Mouse (Mus musculus) heart, embryonic 15.5 days (tissue): Measurements from ENCODE around the gene Rem1. TPM values are rescaled to one million over a fixed set of nuclear protein-coding genes. Genes with fewer than 3 reads are reported as not detected.

Source experiments
- ATAC-seq: fragments of 200-750 bp; cut with Nextera tagmentation; replicated peaks from 2 replicates; pipeline ENCODE4 v1.8.0; 2017; ENCODE audit warnings: low read depth, moderate TSS enrichment; ENCODE audit not compliant: insufficient number of reproducible peaks, insufficient read depth, low FRiP score
- H3K27ac ChIP-seq: fragments of 300-500 bp; sonication (generic); 2 replicates; pipeline ENCODE4 v1.5.1; 2015; ENCODE audit warnings: mild to moderate bottlenecking, inconsistent platforms
- H3K27me3 ChIP-seq: fragments of 300-500 bp; sonication (generic); 2 replicates; pipeline ENCODE4 v1.6.1; 2015; ENCODE audit warnings: inconsistent platforms
- H3K36me3 ChIP-seq: fragments of 300-500 bp; sonication (generic); 2 replicates; pipeline ENCODE4 v1.6.1; 2015; ENCODE audit warnings: mild to moderate bottlenecking, inconsistent platforms
- H3K4me1 ChIP-seq: fragments of 300-500 bp; sonication (generic); replicated peaks from 2 replicates; pipeline ENCODE4 v1.6.1; 2015; ENCODE audit warnings: inconsistent platforms
- H3K4me2 ChIP-seq: fragments of 300-500 bp; sonication (generic); 2 replicates; pipeline ENCODE4 v1.6.1; 2015; ENCODE audit warnings: inconsistent platforms, mild to moderate bottlenecking, moderate library complexity
- H3K4me3 ChIP-seq: fragments of 300-500 bp; sonication (generic); 2 replicates; pipeline ENCODE4 v1.5.1; 2015; ENCODE audit warnings: mild to moderate bottlenecking, inconsistent platforms
- H3K9ac ChIP-seq: fragments of 300-500 bp; sonication (generic); 2 replicates; pipeline ENCODE4 v1.6.1; 2015; ENCODE audit warnings: mild to moderate bottlenecking, inconsistent platforms
- H3K9me3 ChIP-seq: fragments of 300-500 bp; sonication (generic); replicated peaks from 2 replicates; pipeline ENCODE4 v1.6.1; 2016; ENCODE audit warnings: inconsistent platforms
- WGBS: fragments of 180-500 bp; shearing (Covaris S2); methylation state at CpG from one replicate; pipeline ENCODE4 v1.1.7; 2015; ENCODE audit warnings: mixed read lengths; 5-methylcytosine and 5-hydroxymethylcytosine counted together
- polyA plus RNA-seq: library from polyadenylated mRNA; unstranded; fragments of >200 nt; fragmentation: Nextera tagmentation; extraction: Ambion mirVana; gene quantifications from 2 replicates; pipeline ENCODE4 v1.2.1, GENCODE M21; 2015

The Rem1 gene
- polyA plus RNA-seq, 1 experiment from 2014 or later: 12.1 TPM

- ATAC-seq: no peak
These were observed 18.0 kb upstream of the Rem1 start for GRCm38 (mm10) chr2:152608719-152609118.

DNA sequence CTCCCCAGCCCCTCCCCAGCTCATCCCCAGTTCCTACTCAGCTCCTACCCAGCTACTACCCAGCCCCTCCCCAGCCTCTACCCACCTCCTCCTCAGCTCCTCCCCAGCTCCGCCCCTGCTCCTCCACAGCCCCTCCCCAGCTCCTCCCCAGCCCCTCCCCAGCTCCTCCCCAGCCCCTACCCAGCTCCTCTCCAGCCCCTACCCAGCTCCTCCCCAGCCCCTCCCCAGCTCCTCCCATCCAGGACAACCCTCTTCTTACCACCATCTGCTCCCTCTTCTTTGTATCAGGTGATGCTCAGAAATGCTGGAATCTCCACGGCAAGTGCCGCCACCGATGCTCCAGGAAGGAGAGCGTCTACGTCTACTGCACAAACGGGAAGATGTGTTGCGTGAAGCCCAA, 14.6 kb upstream of the Rem1 start:
- no peak for ATAC-seq
- Histone ChIP-seq H3K36me3 (no peaks in the 10 kb centered on the region), H3K4me2 (no peak overlapping the region), H3K4me1 (no peaks in the 10 kb centered on the region), H3K27me3 (no peaks in the 10 kb centered on the region), H3K4me3 (no peak overlapping the region), H3K9ac (no peak overlapping the region), H3K9me3 (no peaks in the 10 kb centered on the region), H3K27ac (no peak overlapping the region)
- WGBS: 32% methylated on average over 8 of the region's 8 CpGs

More at GRCm38 (mm10) chr2:152608719-152609118, 18.0 kb upstream of the Rem1 start:
- 86% methylated on average over 1 of the region's 1 CpGs for WGBS
- H3K36me3 ChIP-seq: no peaks in the 10 kb centered on the region
- H3K27ac ChIP-seq: no peak overlapping the region
- no peak overlapping the region for H3K4me3 ChIP-seq
- no peaks in the 10 kb centered on the region for H3K4me1 ChIP-seq
- no peaks in the 10 kb centered on the region for H3K27me3 ChIP-seq
- no peak overlapping the region for H3K4me2 ChIP-seq
- no peaks in the 10 kb centered on the region for H3K9me3 ChIP-seq
- no peak overlapping the region for H3K9ac ChIP-seq

DNA sequence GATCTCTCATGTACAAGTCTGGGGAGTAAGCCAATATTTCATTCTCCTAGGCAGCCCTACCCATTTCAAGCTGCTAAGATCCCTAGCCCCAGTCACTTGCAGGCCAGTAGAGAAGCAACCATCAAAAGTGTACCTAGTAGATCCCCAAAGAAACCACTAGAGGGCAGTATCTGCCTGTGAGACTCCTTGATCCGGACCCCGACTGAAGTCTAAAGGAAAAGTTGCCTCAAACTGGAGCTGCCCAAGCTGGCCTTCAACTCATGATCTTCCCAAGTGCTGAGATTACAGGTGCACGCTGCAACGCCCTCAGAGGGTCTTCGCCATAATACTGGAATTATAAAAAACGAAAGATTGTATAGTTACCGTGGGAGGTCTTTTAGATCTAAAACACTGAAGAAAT, 11.2 kb upstream of the Rem1 start:
- ATAC-seq: peak; percentile 66; the same call in 1 of the 2 replicates
- WGBS: 7% methylated on average over 7 of the region's 7 CpGs
- Histone ChIP-seq H3K4me2 (no peak overlapping the region), H3K36me3 (no peaks in the 10 kb centered on the region), H3K27me3 (no peaks in the 10 kb centered on the region), H3K9me3 (no peaks in the 10 kb centered on the region), H3K9ac (no peak overlapping the region), H3K27ac (no peak overlapping the region), H3K4me1 (no peaks in the 10 kb centered on the region), H3K4me3 (no peak overlapping the region)

DNA sequence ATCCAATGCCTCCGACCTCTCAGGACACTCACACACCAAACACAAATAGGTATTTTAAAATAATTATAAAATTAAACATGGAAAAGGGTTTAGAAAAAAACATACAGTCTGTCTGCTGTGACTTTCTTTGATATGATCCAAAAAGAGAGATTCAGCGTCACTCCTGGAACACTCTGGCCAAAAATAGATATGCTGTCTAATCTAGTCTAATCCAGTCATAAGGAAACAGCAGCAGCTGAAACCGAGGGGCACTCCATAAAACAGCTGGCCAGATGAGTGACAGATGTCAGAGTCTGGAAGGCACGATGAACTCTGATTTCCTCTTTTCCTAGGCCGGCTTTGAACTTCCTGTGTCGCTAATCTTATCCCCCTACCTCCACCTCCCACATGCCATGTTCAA, 10.3 kb upstream of the Rem1 start:
- Histone ChIP-seq H3K27ac (no peak overlapping the region), H3K9ac (no peak overlapping the region), H3K36me3 (no peaks in the 10 kb centered on the region), H3K9me3 (no peaks in the 10 kb centered on the region), H3K27me3 (no peaks in the 10 kb centered on the region), H3K4me3 (no peak overlapping the region), H3K4me2 (no peak overlapping the region), H3K4me1 (no peaks in the 10 kb centered on the region)
- WGBS: 39% methylated on average over 6 of the region's 6 CpGs
- no peak for ATAC-seq

- Histone ChIP-seq H3K27ac (no peak overlapping the region), H3K4me3 (no peak overlapping the region), H3K9me3 (no peaks in the 10 kb centered on the region), H3K36me3 (no peaks in the 10 kb centered on the region), H3K9ac (no peak overlapping the region), H3K4me1 (no peaks in the 10 kb centered on the region), H3K27me3 (no peaks in the 10 kb centered on the region), H3K4me2 (no peak overlapping the region)
- 64% methylated on average over 5 of the region's 5 CpGs for WGBS
- ATAC-seq: no peak
These were observed 9.4 kb upstream of the Rem1 start for GRCm38 (mm10) chr2:152617374-152617773.

GRCm38 (mm10) chr2:152620367-152621134, 6.2 kb upstream of the Rem1 start:
- ATAC-seq: no peak
- 64% methylated on average over 9 of the region's 9 CpGs for WGBS

DNA sequence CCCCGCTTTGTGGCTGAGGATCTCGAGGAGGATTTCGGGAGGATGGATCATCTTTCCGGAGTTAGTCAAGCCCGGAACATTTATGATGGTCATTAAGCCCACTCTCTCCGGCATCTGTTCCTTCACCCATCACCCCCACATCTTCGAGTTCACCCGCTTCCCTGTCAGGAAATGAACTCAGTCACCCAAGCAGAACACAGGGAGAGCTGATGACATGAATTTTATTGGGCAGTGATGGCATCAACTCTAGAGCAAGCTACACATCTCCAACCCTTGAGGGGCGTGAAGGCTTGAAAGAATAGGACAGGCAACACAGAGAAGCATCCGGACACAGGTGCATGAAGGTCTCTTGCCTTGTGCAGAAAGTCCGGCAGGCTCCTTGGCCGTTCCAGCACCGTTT, 4.6 kb upstream of the Rem1 start:
- H3K9me3 ChIP-seq: no peaks in the 10 kb centered on the region
- H3K27ac ChIP-seq: no peak overlapping the region
- no peak overlapping the region for H3K4me3 ChIP-seq
- H3K27me3 ChIP-seq: peaks cover 25% of the 10 kb centered on the region
- 77% methylated on average over 13 of the region's 13 CpGs for WGBS
- no peak overlapping the region for H3K9ac ChIP-seq
- no peak for ATAC-seq
- peaks cover 9% of the 10 kb centered on the region for H3K4me1 ChIP-seq
- no peaks in the 10 kb centered on the region for H3K36me3 ChIP-seq
- no peak overlapping the region for H3K4me2 ChIP-seq

More at GRCm38 (mm10) chr2:152620367-152621134, 6.2 kb upstream of the Rem1 start:
- Histone ChIP-seq H3K27ac (no peak overlapping the region), H3K9ac (no peak overlapping the region), H3K4me1 (no peaks in the 10 kb centered on the region), H3K27me3 (peaks cover 10% of the 10 kb centered on the region), H3K4me2 (no peak overlapping the region), H3K36me3 (no peaks in the 10 kb centered on the region), H3K4me3 (no peak overlapping the region), H3K9me3 (no peaks in the 10 kb centered on the region)

DNA sequence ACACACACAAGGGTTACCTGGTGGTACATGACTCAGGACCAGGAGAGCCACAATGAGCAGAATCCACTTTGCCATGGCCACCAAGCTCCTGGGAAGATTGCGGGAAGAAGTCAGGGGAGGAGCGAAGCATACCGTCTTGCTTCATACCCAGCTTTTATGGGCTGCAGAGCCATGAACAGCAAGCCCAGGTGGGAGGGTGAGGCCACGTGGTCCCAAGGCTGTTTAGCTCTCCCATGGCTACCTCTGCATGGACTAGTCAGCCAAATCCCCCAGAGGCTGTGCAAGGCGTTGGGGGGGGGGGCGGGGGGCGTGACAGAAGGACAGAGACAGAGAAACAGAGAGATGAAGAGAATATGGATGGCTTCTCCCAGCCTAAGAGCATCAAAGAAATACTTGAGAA, 3.8 kb upstream of the Rem1 start, which contains the start of gene Defb25:
Gene Defb25, minus strand, starts transcription at position 101 of the 400 bp plus-strand sequence.
- H3K4me1 ChIP-seq: peaks cover 11% of the 10 kb centered on the region
- H3K36me3 ChIP-seq: no peaks in the 10 kb centered on the region
- no peak for ATAC-seq
- H3K9me3 ChIP-seq: no peaks in the 10 kb centered on the region
- no peak within 1 kb of the TSS for H3K9ac ChIP-seq
- WGBS: 74% methylated on average over 7 of the region's 7 CpGs
- no peak within 1 kb of the TSS for H3K4me3 ChIP-seq
- H3K27me3 ChIP-seq: peaks cover 27% of the 10 kb centered on the region
- no peak within 1 kb of the TSS for H3K4me2 ChIP-seq
- H3K27ac ChIP-seq: no peak within 1 kb of the TSS

- Histone ChIP-seq H3K4me2 (no peak overlapping the region), H3K9me3 (no peaks in the 10 kb centered on the region), H3K27ac (no peak overlapping the region), H3K9ac (no peak overlapping the region), H3K36me3 (no peaks in the 10 kb centered on the region), H3K4me1 (peaks cover 14% of the 10 kb centered on the region), H3K4me3 (no peak overlapping the region), H3K27me3 (peaks cover 33% of the 10 kb centered on the region)
- 91% methylated on average over 2 of the region's 2 CpGs for WGBS
- ATAC-seq: no peak
These were observed 2.2 kb upstream of the Rem1 start for GRCm38 (mm10) chr2:152624566-152624965.

DNA sequence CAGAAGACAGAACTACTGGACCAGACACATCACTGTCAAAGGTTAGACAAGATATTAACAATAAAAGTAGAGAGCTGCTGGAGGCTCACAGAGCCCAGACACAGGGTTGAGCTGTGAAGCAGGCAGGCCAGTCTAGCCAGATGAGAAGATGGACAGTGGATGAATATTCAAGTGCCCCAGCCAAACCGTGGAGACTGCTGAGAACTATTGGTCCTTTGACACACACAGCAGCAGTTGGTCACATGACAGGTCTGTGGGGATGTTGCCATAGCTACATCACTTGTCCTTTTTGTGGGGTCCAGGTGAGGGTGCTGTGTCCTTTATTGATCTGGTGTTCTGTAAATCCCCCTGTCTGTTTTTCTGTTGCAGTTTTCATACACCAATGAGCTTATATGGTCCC, 1.5 kb upstream of the Rem1 start:
- no peak for ATAC-seq
- H3K9me3 ChIP-seq: no peaks in the 10 kb centered on the region
- H3K4me2 ChIP-seq: no peak overlapping the region
- H3K27me3 ChIP-seq: peaks cover 33% of the 10 kb centered on the region
- H3K36me3 ChIP-seq: no peaks in the 10 kb centered on the region
- H3K9ac ChIP-seq: no peak overlapping the region
- peaks cover 14% of the 10 kb centered on the region for H3K4me1 ChIP-seq
- no peak overlapping the region for H3K4me3 ChIP-seq
- no peak overlapping the region for H3K27ac ChIP-seq
- 14% methylated on average over 1 of the region's 1 CpGs for WGBS

DNA sequence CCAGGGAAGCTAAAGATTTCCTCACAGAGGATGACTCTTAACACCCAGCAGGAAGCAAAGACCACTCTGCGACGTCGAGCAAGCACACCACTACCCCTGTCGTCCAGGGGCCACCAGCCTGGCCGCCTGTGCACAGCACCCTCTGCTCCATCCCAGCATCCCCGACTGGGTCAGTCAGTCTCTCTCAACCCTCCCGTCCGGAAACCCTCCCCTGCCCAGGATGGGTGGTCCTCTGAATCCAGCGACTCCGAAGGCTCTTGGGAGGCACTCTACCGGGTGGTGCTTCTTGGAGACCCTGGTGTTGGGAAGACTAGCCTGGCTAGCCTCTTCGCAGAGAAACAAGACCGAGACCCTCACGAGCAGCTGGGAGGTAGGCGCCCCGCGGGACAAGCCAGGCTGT, 1.3 kb downstream of the Rem1 start:
- ATAC-seq: no peak
- Histone ChIP-seq H3K9me3 (no peaks in the 10 kb centered on the region), H3K9ac (no peak overlapping the region), H3K27ac (no peak overlapping the region), H3K27me3 (peaks cover 33% of the 10 kb centered on the region), H3K36me3 (no peaks in the 10 kb centered on the region), H3K4me1 (peaks cover 21% of the 10 kb centered on the region), H3K4me3 (peak overlapping the region; percentile 49), H3K4me2 (peak overlapping the region; percentile 85)
- WGBS: 53% methylated on average over 17 of the region's 17 CpGs

GRCm38 (mm10) chr2:152629239-152629638, 2.5 kb downstream of the Rem1 start:
- Histone ChIP-seq H3K4me2 (peak overlapping the region; percentile 85), H3K27ac (no peak overlapping the region), H3K4me1 (peaks cover 30% of the 10 kb centered on the region), H3K36me3 (no peaks in the 10 kb centered on the region), H3K9ac (0 out of 2 replicates have a peak overlapping the region, but pooled peaks have one; percentile 9), H3K4me3 (peak overlapping the region; percentile 1; the same call in 1 of the 2 replicates), H3K27me3 (peaks cover 32% of the 10 kb centered on the region), H3K9me3 (no peaks in the 10 kb centered on the region)
- WGBS: 48% methylated on average over 3 of the region's 3 CpGs
- ATAC-seq: no peak
